Mouse (Mus musculus) G1E (cell line): Measurements from ENCODE around the gene Zfp770.

Source experiments
- CTCF ChIP-seq: IDR thresholded peaks from 2 replicates; pipeline ENCODE4 v1.5.1; 2012; ENCODE audit warnings: low read depth, low read length, inconsistent platforms, mixed read lengths
- GATA1 ChIP-seq: IDR thresholded peaks from 2 replicates; pipeline ENCODE4 v1.6.1; 2012; ENCODE audit warnings: borderline replicate concordance, low read length, inconsistent platforms, mixed read lengths
- GATA2 ChIP-seq: IDR thresholded peaks from 2 replicates; pipeline ENCODE4 v1.6.1; 2012; ENCODE audit warnings: low read depth, low read length, inconsistent platforms, borderline replicate concordance
- POLR2AphosphoS5 ChIP-seq: IDR thresholded peaks from 2 replicates; pipeline ENCODE4 v1.6.1; 2012; ENCODE audit warnings: low read depth, low read length, inconsistent platforms; ENCODE audit not compliant: insufficient replicate concordance

DNA sequence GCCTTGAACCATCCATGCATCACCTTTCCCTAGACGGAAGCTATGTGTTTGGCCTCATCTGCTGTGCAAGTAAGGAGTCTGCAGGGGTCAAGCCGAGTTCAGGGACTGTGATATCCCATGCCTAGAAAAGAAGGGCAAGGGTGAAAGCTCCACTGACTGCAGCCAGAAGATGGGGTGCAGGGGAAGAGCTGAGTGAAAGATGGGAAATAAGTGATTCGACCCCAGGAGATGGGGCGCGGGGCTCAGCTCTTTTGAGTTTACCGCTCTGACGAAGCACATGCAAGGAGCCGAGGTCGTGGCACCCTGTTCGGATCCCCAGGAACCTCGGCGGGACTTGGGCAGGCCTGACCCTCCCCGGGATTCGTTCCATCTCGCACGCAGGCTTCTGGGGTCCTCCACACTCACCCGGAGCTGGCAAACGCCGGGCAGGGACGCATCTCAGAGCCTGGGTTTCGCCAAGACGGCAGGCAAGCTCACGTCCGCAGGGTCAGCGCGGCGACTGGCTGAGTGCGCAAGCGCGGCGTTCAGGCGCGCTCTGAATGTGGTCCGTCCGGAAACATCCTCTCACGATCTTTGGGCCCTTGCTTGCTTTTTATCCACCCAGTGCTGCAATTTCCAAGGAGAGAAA, at the start of gene Zfp770:
- TF ChIP-seq GATA1: no peak
- TF ChIP-seq CTCF: no peak
- no peak for TF ChIP-seq GATA2
- no peak for TF ChIP-seq POLR2AphosphoS5
